Mouse (Mus musculus) stomach, postnatal 0 days (tissue): ENCODE measurements around the gene Crtc1. TPM values are rescaled to one million over a fixed set of nuclear protein-coding genes. Genes with fewer than 3 reads are reported as not detected.

Experiments used
- ATAC-seq: fragments of 200-750 bp; cut with Nextera tagmentation; 2 replicates; pipeline ENCODE4 v1.8.0; 2017; ENCODE audit not compliant: low FRiP score, low TSS enrichment
- DNase-seq: peaks from one replicate; pipeline ENCODE4 v3.0.0-alpha.2; 2016; ENCODE audit warnings: low spot score
- H3K27ac ChIP-seq: fragments of 300-500 bp; sonication (generic); replicated peaks from 2 replicates; pipeline ENCODE4 v1.5.1; 2014; ENCODE audit warnings: mild to moderate bottlenecking, control low read depth
- H3K27me3 ChIP-seq: fragments of 300-500 bp; sonication (generic); 2 replicates; pipeline ENCODE4 v1.6.1; 2014; ENCODE audit warnings: low read length; ENCODE audit not compliant: control insufficient read depth, insufficient read depth
- H3K36me3 ChIP-seq: fragments of 300-500 bp; sonication (generic); 2 replicates; pipeline ENCODE4 v1.6.1; 2014; ENCODE audit warnings: low read length, mixed read lengths; ENCODE audit not compliant: control insufficient read depth, insufficient read depth
- H3K4me1 ChIP-seq: fragments of 300-500 bp; sonication (generic); replicated peaks from 2 replicates; pipeline ENCODE4 v1.6.1; 2014; ENCODE audit warnings: antibody characterized with exemption; ENCODE audit not compliant: control insufficient read depth, insufficient read depth
- H3K4me2 ChIP-seq: fragments of 300-500 bp; sonication (generic); replicated peaks from 2 replicates; pipeline ENCODE4 v1.6.1; 2014; ENCODE audit warnings: low read depth, mild to moderate bottlenecking, control low read depth, moderate library complexity
- H3K4me3 ChIP-seq: fragments of 300-500 bp; sonication (generic); 2 replicates; pipeline ENCODE4 v1.5.1; 2014; ENCODE audit warnings: low read depth, low read length, control low read depth
- H3K9ac ChIP-seq: fragments of 300-500 bp; sonication (generic); 2 replicates; pipeline ENCODE4 v1.6.1; 2014; ENCODE audit warnings: mild to moderate bottlenecking, low read length, control low read depth, mixed read lengths
- H3K9me3 ChIP-seq: fragments of 300-500 bp; sonication (generic); 2 replicates; pipeline ENCODE4 v1.6.1; 2016; ENCODE audit warnings: low read length; ENCODE audit not compliant: control insufficient read depth
- CTCF ChIP-seq: IDR thresholded peaks from 2 replicates; pipeline ENCODE4 v1.5.1; 2016; ENCODE audit warnings: antibody characterized with exemption, low read depth, mild to moderate bottlenecking, moderate library complexity
- EP300 ChIP-seq: optimal IDR thresholded peaks from 2 replicates; pipeline ENCODE3; 2016; ENCODE audit warnings: antibody characterized with exemption
- WGBS: fragments of 180-500 bp; shearing (Covaris S2); extraction: QIAGEN DNeasy Blood & Tissue Kit; methylation state at CpG from one replicate; pipeline ENCODE4 v1.1.7; 2014; 5-methylcytosine and 5-hydroxymethylcytosine counted together
- polyA plus RNA-seq: library from polyadenylated mRNA; unstranded; fragments of >200 nt; fragmentation: Nextera tagmentation; extraction: Ambion mirVana; gene quantifications from 2 replicates; pipeline ENCODE4 v1.2.1, GENCODE M21; 2015

Gene Crtc1
- 8.0 and 8.4 TPM in 2 replicates for polyA plus RNA-seq

GRCm38 (mm10) chr8:70439055-70439847 lies at the start of gene Crtc1:
TSS of gene Crtc1 (minus strand) at chr8:70439579.
- peak within 1 kb of the TSS; percentile 75 for H3K9ac ChIP-seq
- DNase-seq, result peak; percentile 98
- H3K9me3 ChIP-seq, result no peaks in the 10 kb centered on the region
- peak; percentile 98 for ATAC-seq
- no peak for TF ChIP-seq EP300
- no peak for TF ChIP-seq CTCF
- H3K4me2 ChIP-seq, result peak within 1 kb of the TSS; percentile 81
- H3K27me3 ChIP-seq, result no peaks in the 10 kb centered on the region
- no peaks in the 10 kb centered on the region for H3K4me1 ChIP-seq
- H3K36me3 ChIP-seq, result no peaks in the 10 kb centered on the region
- peak within 1 kb of the TSS; percentile 69 for H3K4me3 ChIP-seq
- under 1% methylated on average over 67 of the region's 70 CpGs for WGBS
- H3K27ac ChIP-seq, result peak within 1 kb of the TSS; percentile 67; the same call in 1 of the 2 replicates

GRCm38 (mm10) chr8:70488931-70489470 lies 49.6 kb upstream of the Crtc1 start:
- Histone ChIP-seq H3K27ac (no peak overlapping the region), H3K9ac (no peak overlapping the region), H3K4me3 (peak overlapping the region; percentile 31), H3K36me3 (no peaks in the 10 kb centered on the region), H3K4me1 (0 out of 2 replicates have a peak, but pooled peaks cover 4% of the 10 kb centered on the region), H3K9me3 (no peaks in the 10 kb centered on the region), H3K27me3 (peaks cover 43% of the 10 kb centered on the region), H3K4me2 (peak overlapping the region; percentile 55)
- ATAC-seq (no peak), DNase-seq (no peak)
- TF ChIP-seq EP300 (no peak), CTCF (no peak)
- WGBS, result 7% methylated on average over 14 of the region's 14 CpGs

DNA sequence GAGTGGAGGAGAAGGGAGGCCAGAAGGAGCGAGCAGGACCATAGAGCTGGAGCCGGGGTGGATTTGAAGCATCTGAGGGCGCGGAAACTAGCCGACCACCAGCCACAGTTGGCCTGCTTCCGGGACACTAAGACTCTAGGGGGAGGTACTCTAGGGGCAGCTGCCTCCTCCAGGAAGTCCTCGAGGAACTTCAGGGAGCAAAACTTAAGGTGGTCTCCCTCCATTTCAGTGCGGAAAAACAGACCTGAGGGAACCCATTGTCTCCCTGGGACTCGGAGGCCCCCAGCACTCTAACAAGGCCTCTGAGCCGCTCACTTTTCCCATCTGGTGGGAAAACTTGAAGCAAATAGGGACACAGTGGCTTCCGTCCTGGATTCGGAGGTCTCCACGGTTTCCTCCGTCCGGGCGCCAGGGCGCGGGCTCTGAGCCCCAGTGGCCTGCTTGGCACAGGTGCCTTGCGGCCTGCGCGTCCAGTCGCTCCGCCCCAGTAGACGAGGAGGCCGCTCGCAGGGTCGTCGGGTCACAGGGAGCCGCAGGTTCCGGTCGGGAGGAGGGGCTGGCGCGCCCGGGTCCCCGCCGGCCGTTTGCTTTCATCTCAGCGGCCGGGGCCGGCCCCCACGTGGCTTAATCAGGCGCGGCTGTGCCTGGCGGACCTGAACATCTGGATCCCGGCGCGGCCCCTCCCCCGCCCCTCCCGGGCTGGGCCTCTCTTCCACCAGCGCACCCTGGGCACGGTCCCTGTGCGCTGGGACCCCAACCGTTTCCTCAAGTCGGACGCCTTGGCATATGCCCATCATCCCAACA lies 48.8 kb upstream of the Crtc1 start:
- H3K9ac ChIP-seq, result peak overlapping the region; percentile 27; the same call in 1 of the 2 replicates
- 0 out of 2 replicates have a peak, but pooled peaks cover 4% of the 10 kb centered on the region for H3K4me1 ChIP-seq

DNA sequence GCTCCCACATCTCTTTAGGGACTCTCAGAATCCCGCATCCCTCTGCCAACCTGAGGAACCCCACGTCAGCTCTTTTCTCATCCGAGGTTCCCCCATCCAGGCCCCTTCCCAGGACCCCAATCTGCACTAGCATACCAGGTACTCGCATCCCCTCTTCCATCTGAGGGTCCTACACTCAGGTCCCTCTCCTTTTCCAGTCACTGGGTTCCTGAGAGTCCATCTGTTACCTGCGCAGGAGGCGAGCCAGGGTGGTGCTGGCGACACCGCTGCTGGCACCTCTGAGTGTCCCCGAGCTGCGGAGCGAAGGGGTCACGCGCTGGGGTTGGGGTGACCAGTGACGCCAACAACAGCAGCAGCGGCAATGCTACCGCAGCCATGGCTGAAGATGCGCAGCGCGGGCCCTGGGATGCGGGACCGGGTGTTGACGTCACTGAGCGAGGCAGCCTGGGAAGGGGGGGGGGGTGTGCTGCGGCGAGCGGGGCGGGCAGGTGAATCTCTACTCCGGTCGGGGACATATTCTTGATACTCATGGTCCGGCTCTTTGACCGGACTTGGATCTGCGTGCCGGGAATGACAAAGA lies 47.7 kb upstream of the Crtc1 start, which contains the start of gene Tmem59l:
TSS of gene Tmem59l (minus strand) at position 418 of the 580 bp plus-strand sequence.
- H3K9ac ChIP-seq, result no peak within 1 kb of the TSS
- H3K4me2 ChIP-seq, result peak within 1 kb of the TSS; percentile 50
- H3K9me3 ChIP-seq, result no peaks in the 10 kb centered on the region
- no peak within 1 kb of the TSS for H3K27ac ChIP-seq
- ATAC-seq (no peak), DNase-seq (no peak)
- no peak for TF ChIP-seq EP300
- TF ChIP-seq CTCF, result no peak
- H3K4me1 ChIP-seq, result 0 out of 2 replicates have a peak, but pooled peaks cover 4% of the 10 kb centered on the region
- H3K36me3 ChIP-seq, result no peaks in the 10 kb centered on the region
- peak within 1 kb of the TSS; percentile 31 for H3K4me3 ChIP-seq
- H3K27me3 ChIP-seq, result peaks cover 24% of the 10 kb centered on the region; the same call in 1 of the 2 replicates
- WGBS, result 13% methylated on average over 33 of the region's 33 CpGs

More for the DNA sequence above, 48.8 kb upstream of the Crtc1 start:
- H3K4me3 ChIP-seq, result peak overlapping the region; percentile 31
- WGBS, result 7% methylated on average over 55 of the region's 55 CpGs
- TF ChIP-seq CTCF (no peak), EP300 (no peak)
- H3K4me2 ChIP-seq, result peak overlapping the region; percentile 50
- H3K27me3 ChIP-seq, result peaks cover 35% of the 10 kb centered on the region; the same call in 1 of the 2 replicates
- no peaks in the 10 kb centered on the region for H3K36me3 ChIP-seq
- H3K27ac ChIP-seq, result no peak overlapping the region
- ATAC-seq, result no peak
- no peaks in the 10 kb centered on the region for H3K9me3 ChIP-seq
- DNase-seq, result peak; percentile 47

- H3K4me1 ChIP-seq, result 0 out of 2 replicates have a peak, but pooled peaks cover 4% of the 10 kb centered on the region
- ATAC-seq (no peak), DNase-seq (no peak)
- no peak overlapping the region for H3K27ac ChIP-seq
- H3K9me3 ChIP-seq, result no peaks in the 10 kb centered on the region
- no peak overlapping the region for H3K9ac ChIP-seq
- H3K36me3 ChIP-seq, result no peaks in the 10 kb centered on the region
- H3K27me3 ChIP-seq, result peaks cover 20% of the 10 kb centered on the region; the same call in 1 of the 2 replicates
- H3K4me2 ChIP-seq, result no peak overlapping the region
- H3K4me3 ChIP-seq, result no peak overlapping the region
- WGBS, result 64% methylated on average over 7 of the region's 7 CpGs
- TF ChIP-seq CTCF (no peak), EP300 (no peak)
Observed at GRCm38 (mm10) chr8:70486191-70486681, 46.9 kb upstream of the Crtc1 start.
